Mouse (Mus musculus) liver, embryonic 14.5 days (tissue): ENCODE measurements around the gene Shisa6.

ENCODE experiments used
- CTCF ChIP-seq: IDR thresholded peaks from 2 replicates; pipeline ENCODE4 v1.5.1; 2016; ENCODE audit warnings: antibody characterized with exemption, low read depth, control low read depth
- EP300 ChIP-seq: IDR thresholded peaks from 2 replicates; pipeline ENCODE4 v1.6.1; 2016; ENCODE audit warnings: antibody characterized with exemption, low read depth

DNA sequence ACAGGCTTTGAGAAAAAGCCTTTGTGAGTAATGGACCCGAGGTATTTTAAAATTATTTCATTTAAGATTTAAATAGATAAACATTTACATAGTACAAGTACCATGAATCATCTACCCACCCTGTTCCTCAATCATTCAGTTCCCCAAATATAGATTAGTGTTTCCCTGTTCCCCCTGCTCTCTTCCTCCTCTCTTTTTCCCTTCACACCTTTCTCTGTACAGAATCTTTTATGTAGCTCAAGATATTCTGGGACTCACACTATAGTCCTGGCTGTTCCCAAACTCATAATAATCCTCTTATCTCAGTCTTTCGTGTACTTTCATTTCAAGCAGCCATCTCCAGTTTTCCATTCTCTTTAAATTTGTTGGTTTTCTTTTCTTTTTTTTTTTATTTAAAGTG is 361.7 kb downstream of the Shisa6 start:
- TF ChIP-seq CTCF, result no peak
- no peak for TF ChIP-seq EP300
